Mouse (Mus musculus) hindbrain, embryonic 11.5 days (tissue): Measurements from ENCODE around the gene Hmgn5. TPM values are rescaled to one million over a fixed set of nuclear protein-coding genes. Genes with fewer than 3 reads are reported as not detected.

Experiments
- polyA plus RNA-seq: library from polyadenylated mRNA; unstranded; fragments of >200 nt; fragmentation: Nextera tagmentation; extraction: Ambion mirVana; gene quantifications from 2 replicates; pipeline ENCODE4 v1.2.1, GENCODE M21; 2014

The Hmgn5 gene
- polyA plus RNA-seq, 1 experiment from 2014 or later, result 26.3 TPM

Other genes with a start within 250 kb of the Hmgn5 start
- 5.0 and 7.1 TPM in 2 replicates for gene Brwd3, start 179.0 kb downstream of the Hmgn5 start, polyA plus RNA-seq
- 194 and 210 TPM in 2 replicates for gene Sh3bgrl, start 82.0 kb upstream of the Hmgn5 start, polyA plus RNA-seq
- gene Gm6377, start 183.4 kb upstream of the Hmgn5 start, polyA plus RNA-seq, result 0.07 TPM in 1 of 2 replicates, not detected in the other